Mouse (Mus musculus) cerebellum, adult (tissue): ENCODE measurements around the gene Gm3047.
"Not testable (repeated sequence)": the region's sequence is repeated elsewhere in the genome, so short reads cannot be mapped to it uniquely, and the experiment has no call there.

Experiments used
- ATAC-seq: cut with Nextera tagmentation; 2 replicates; pipeline ENCODE4 v1.9.2; 2017; ENCODE audit warnings: mild to moderate bottlenecking, moderate library complexity, mixed read lengths; ENCODE audit not compliant: insufficient number of reproducible peaks, low FRiP score, low TSS enrichment

Gm3047 gene

DNA sequence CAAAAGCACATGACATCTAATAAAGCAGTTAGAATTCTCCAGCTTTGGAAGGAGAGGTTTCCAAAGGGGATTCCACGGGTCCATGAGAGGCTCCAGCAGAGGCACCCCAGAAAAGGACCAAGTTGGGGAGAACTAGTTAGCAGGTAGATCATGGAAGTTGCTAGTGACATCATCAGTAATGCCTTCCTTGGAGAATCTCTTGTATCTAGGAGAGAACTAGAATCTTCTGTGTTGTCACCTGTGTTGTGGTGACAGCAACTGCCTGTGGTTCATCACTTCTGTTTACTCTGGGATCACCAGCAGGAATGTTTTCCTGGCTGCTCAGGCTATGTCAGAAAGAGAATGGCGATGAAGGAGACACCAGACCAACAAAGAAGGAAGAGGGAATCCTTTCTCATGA lies at the start of gene Gm3047:
Gene Gm3047, plus strand, starts transcription at position 301 of the 400 bp plus-strand sequence.
- not testable (repeated sequence) for ATAC-seq
